Mouse (Mus musculus): ENCODE data around the gene Lcp2. TPM values are rescaled to one million over a fixed set of nuclear protein-coding genes. Genes with fewer than 3 reads are reported as not detected.
"Not testable (repeated sequence)": the region's sequence is repeated elsewhere in the genome, so short reads cannot be mapped to it uniquely, and the experiment has no call there.

The Lcp2 gene
- polyA plus RNA-seq, 1 experiment = 2.2 TPM

DNA sequence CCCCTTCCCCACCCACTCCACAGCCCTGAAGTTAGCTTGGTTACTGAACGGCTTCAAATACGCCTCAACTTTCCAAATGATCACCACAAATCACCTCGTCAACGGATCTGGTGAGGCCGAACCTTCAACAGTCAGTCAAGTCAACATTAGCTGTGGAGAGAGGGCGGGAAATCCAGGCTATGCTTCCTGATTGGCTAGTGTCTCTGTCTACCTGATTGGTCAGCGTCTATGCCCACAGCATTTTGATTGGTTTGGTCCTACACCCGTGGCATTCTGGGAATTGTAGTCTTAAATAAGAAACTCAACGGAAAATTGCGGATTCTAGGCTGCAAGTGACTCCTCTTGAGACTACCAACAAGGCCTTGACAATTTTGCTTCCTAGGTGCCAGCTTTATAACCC is 51.7 kb downstream of the Lcp2 start, which contains the start of gene 4930469K13Rik:
Gene 4930469K13Rik, minus strand, starts transcription at position 133 of the 400 bp plus-strand sequence.
- Histone ChIP-seq H3K27ac (replicated peaks; ENCODE audit: low read depth, low read length) (no peak within 1 kb of the TSS), H3K4me3 (ENCODE audit: insufficient read depth, low read depth, low read length) (no peak within 1 kb of the TSS), H3K4me1 (ENCODE audit: control insufficient read depth, insufficient read depth, insufficient read length, low read length) (no peaks in the 10 kb centered on the region)

DNA sequence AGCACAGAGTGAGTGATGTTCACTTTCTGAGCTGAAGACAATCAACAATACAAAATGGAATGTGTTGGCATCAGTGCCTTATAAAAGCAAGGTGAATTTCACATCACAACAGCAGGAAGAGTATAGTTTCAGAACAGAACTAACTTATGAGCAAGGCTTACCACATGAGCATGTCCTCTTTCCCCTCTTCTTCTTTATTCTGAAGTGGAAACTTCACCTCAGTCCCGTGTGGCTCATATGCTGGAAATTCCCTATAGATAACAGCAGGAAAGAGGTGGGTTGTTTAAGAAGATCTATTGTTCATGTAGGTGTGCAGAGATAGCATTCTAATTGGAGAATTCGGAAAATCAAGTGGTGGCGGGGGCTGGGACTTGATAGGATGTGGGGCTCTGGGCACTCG is 55.1 kb downstream of the Lcp2 start:
- Histone ChIP-seq H3K4me1 (ENCODE audit: control insufficient read depth, insufficient read depth, insufficient read length, low read length) (no peaks in the 10 kb centered on the region), H3K27ac (replicated peaks; ENCODE audit: low read depth, low read length) (no peak overlapping the region), H3K4me3 (ENCODE audit: insufficient read depth, low read depth, low read length) (no peak overlapping the region)

DNA sequence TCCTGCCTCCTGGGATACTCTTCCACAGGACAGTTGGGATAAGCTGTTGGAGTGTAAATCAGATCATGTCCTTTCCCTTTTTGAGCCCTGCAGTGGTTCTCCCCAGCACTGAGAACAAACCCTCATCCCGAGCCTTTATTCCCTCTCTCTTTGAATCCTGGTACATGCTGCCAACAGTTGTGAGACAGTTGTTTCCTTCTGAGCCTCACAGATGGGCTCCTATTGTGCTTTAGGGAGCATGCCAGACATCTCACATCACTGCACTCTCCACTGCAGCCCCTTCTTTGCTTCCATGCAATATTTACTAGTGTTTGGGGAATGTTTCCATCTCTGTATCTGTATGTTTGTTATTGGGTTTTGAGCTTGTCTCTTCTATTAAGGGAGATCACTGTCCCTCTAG is 58.2 kb downstream of the Lcp2 start:
- Histone ChIP-seq H3K4me3 (ENCODE audit: insufficient read depth, low read depth, low read length) (no peak overlapping the region), H3K4me1 (ENCODE audit: control insufficient read depth, insufficient read depth, insufficient read length, low read length) (no peaks in the 10 kb centered on the region), H3K27ac (replicated peaks; ENCODE audit: low read depth, low read length) (no peak overlapping the region)

DNA sequence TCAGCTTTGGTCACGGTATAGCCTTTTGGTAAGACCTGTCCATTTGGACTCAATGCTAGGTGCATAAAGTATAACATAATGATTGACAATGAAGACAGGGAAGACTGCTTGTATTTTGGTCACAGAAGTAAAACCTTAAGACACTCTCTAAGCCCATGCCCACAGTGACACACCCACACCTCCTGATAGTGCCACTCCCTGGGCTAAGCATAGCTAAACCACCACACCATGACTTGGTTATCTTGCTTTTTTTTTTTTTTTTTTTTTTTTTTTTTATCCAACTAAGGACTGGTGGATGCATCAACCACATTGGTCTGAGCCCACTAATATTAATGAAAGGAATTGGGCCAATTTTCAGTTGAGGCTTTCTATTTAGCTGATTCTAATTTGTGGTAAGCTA is 62.5 kb downstream of the Lcp2 start:
- Histone ChIP-seq H3K4me3 (ENCODE audit: insufficient read depth, low read depth, low read length) (no peak overlapping the region), H3K4me1 (ENCODE audit: control insufficient read depth, insufficient read depth, insufficient read length, low read length) (no peaks in the 10 kb centered on the region), H3K27ac (replicated peaks; ENCODE audit: low read depth, low read length) (no peak overlapping the region)

DNA sequence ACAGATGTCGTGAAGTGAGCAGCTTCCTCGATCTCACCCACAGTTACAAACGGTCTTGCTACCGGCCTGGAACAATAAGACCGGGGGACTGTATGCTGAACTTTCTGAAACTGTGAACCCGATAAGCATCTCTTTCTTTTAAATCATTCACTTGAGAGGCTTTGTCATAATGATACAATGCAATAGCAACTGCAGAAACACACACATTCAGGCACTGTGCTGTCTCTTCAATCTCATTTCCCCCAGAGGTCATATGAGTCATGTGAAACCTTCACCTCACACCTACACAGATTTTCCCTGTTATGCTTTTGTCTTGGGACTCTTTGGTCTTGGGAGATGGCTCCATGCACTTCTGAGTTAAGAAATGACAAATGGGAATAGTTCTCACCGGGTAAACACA is 65.2 kb downstream of the Lcp2 start:
- Histone ChIP-seq H3K4me3 (ENCODE audit: insufficient read depth, low read depth, low read length) (no peak overlapping the region), H3K27ac (replicated peaks; ENCODE audit: low read depth, low read length) (no peak overlapping the region), H3K4me1 (ENCODE audit: control insufficient read depth, insufficient read depth, insufficient read length, low read length) (no peaks in the 10 kb centered on the region)

DNA sequence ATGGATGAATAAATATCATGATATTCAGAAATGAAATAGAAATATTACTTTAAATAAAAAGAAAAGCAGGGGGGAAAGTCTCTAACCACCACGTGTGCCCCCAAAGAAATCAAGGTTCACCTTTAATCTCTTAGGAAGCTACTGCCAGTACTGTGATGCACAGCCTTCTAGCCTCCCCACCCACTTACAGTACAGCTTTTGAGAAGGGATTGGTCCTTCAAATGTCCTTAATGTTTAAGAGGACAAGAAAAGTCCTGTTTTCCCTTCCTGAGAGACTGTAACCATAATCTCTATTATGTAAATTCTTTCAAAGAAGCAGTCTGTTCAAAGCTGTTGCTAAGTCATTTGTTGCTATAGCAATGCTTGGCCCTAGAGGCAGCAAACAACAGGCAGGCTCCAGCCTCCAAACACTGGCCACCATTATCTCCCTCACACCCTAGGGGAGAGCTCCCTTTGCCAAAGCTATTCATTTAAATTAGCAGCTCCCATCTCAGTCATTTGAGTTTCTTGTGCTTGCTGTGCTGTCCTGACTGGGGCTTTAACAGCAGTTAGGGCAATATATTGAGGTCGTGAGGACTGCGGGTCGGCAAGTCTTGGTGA is 66.2 kb downstream of the Lcp2 start:
- H3K27ac ChIP-seq (replicated peaks; ENCODE audit: low read depth, low read length) = no peak overlapping the region
- H3K4me3 ChIP-seq (ENCODE audit: insufficient read depth, low read depth, low read length) = no peak overlapping the region
- no peaks in the 10 kb centered on the region for H3K4me1 ChIP-seq (ENCODE audit: control insufficient read depth, insufficient read depth, insufficient read length, low read length)

DNA sequence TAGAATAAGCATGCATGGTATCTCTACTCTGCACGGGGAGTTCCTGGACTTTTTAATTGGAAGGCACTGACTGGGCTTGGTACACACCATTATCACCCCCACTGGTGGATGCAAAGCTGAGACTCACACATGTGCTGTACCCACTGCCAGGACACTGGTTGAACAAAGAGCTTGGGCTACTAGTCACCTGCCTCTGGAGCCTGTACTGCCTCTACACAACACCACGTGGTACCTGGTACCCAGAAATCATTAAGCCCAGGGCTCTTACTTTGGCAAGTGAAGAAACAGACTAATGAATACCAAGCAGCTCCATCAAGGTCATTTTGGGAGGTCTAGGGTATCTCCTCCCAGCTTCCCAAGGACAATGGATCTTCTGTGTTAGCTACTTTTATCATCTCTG is 67.0 kb downstream of the Lcp2 start:
- peaks cover 3% of the 10 kb centered on the region; the same call in 1 of the 2 replicates for H3K4me1 ChIP-seq (ENCODE audit: control insufficient read depth, insufficient read depth, insufficient read length, low read length)
- no peak overlapping the region for H3K4me3 ChIP-seq (ENCODE audit: insufficient read depth, low read depth, low read length)
- H3K27ac ChIP-seq (replicated peaks; ENCODE audit: low read depth, low read length) = no peak overlapping the region

DNA sequence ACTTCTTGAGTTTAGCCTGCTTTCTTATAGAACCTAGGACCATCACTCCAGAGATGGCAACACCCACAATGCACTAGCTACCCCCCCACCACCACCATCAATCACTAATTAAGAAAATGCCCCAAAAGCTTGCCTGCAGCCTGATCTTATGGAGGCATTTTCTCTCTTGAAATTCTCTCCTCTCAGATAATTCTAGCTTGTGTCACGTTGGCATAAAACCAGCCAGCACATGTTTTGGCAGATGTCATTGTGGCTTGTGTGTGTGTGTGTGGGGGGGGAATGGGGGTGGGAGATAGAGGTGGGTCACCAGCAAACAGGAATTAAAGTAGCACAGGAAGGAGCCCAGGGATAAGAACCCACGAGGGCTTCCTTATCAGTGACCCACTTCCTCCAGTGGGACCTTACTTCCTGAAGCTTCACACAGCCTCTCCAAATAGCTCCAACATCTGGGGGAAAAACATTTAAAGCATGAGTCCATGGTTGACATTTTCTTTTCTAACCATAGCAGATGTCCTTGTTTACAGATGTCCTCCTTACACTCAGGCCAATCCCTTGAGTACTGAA is 69.9 kb downstream of the Lcp2 start:
- H3K4me1 ChIP-seq (ENCODE audit: control insufficient read depth, insufficient read depth, insufficient read length, low read length) = peaks cover 3% of the 10 kb centered on the region; the same call in 1 of the 2 replicates
- H3K27ac ChIP-seq (replicated peaks; ENCODE audit: low read depth, low read length) = no peak overlapping the region
- H3K4me3 ChIP-seq (ENCODE audit: insufficient read depth, low read depth, low read length) = no peak overlapping the region

DNA sequence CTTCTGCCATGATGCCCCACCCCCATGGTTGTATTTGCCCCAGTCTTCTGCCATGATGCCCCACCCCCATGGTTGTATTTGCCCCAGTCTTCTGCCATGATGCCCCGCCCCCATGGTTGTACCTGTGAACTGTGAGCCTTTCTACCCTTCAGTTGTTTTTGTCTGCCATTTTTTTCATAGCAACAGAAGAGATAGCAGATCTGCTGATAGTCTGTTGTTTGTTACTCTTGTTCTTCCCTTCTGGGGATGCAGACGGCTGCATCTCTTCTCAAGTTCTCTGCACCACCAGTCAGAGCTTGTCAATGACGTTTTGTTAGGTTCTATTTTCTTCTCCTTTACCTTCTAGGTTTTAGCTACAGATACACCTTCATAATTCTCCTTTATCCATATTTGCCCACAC is 70.9 kb downstream of the Lcp2 start:
- Histone ChIP-seq H3K4me1 (ENCODE audit: control insufficient read depth, insufficient read depth, insufficient read length, low read length) (peaks cover 3% of the 10 kb centered on the region; the same call in 1 of the 2 replicates), H3K27ac (replicated peaks; ENCODE audit: low read depth, low read length) (no peak overlapping the region), H3K4me3 (ENCODE audit: insufficient read depth, low read depth, low read length) (no peak overlapping the region)

DNA sequence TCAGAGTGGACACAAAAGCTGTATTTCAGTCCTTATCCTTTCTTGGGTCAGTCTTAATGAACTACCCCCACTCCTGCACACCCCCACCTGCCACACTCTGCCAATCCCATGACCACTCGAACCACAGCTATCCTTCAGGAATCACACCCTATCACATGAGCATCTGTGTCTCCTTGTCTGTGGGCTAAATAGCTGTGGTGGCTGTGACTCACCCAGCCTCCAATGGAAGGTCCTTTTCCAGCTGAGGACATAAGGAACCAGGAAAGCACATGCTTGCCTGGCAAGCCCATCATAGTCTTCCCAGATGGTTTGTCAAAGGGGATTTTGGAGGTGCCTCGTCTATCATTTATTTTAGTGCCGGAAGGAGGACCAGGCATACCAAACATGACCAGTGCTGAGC is 71.6 kb downstream of the Lcp2 start:
- peaks cover 3% of the 10 kb centered on the region; the same call in 1 of the 2 replicates for H3K4me1 ChIP-seq (ENCODE audit: control insufficient read depth, insufficient read depth, insufficient read length, low read length)
- no peak overlapping the region for H3K27ac ChIP-seq (replicated peaks; ENCODE audit: low read depth, low read length)
- no peak overlapping the region for H3K4me3 ChIP-seq (ENCODE audit: insufficient read depth, low read depth, low read length)

DNA sequence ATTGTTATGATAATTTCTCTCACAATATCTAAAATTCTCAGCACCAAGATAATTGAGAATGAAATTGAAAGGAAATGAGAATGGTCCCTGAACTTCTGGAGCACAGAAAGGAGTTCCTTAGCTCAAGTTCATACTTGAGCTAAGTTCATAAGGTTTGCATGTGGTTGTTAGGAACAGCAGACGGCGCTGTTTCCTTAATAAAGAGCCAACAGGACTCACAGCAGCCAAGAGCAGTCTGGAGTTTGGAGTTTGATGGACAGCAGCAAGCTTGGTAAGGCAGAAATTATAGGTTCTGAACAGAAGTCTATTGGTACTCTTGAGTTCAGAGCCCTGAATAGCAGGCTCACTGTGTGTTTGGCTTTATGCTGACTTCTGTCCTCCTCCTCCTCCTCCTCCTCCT is 76.4 kb downstream of the Lcp2 start:
- no peak overlapping the region for H3K27ac ChIP-seq (replicated peaks; ENCODE audit: low read depth, low read length)

DNA sequence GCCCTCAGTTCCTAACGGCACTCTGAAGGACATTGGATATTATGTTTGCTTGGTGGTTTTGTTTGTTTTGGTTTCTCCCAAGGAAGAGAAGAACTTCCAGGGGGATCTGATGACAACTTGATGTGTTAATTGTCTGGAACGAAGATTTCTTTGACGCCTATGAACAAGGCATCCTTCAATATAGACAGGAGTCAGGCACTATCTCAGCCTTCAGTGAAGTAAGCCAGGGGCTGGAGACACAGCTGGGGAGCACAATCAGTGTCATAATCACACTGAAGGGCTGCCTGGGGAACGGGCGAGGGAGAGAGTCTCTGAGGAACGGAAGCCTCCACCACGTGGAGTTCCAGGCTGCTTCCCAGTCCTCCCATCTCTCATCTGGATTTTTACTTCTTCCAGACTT is 78.1 kb downstream of the Lcp2 start:
- H3K27ac ChIP-seq (replicated peaks; ENCODE audit: low read depth, low read length) = no peak overlapping the region
- H3K4me1 ChIP-seq (ENCODE audit: control insufficient read depth, insufficient read depth, insufficient read length, low read length) = no peaks in the 10 kb centered on the region

More for the DNA sequence above, 76.4 kb downstream of the Lcp2 start:
- Histone ChIP-seq H3K4me3 (ENCODE audit: insufficient read depth, low read depth, low read length) (no peak overlapping the region), H3K4me1 (ENCODE audit: control insufficient read depth, insufficient read depth, insufficient read length, low read length) (peaks cover 3% of the 10 kb centered on the region; the same call in 1 of the 2 replicates)

DNA sequence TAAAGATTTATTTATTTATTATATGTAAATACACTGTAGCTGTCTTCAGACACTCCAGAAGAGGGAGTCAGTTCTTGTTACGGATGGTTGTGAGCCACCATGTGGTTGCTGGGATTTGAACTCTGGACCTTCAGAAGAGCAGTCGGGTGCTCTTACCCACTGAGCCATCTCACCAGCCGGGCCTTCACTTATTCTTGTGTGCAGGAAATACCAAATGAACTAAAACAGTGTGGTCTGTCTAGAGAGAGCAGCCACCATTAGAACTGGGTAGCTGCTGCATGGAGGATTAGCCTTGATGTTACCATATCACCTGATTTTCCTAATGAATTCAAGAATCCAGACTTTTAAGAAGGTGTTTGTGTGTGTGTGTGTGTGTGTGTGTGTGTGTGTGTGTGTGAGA is 79.0 kb downstream of the Lcp2 start:
- not testable (repeated sequence) for H3K4me3 ChIP-seq (ENCODE audit: insufficient read depth, low read depth, low read length); H3K27ac ChIP-seq (replicated peaks; ENCODE audit: low read depth, low read length); H3K4me1 ChIP-seq (ENCODE audit: control insufficient read depth, insufficient read depth, insufficient read length, low read length)

More for the DNA sequence above, 78.1 kb downstream of the Lcp2 start:
- no peak overlapping the region for H3K4me3 ChIP-seq (ENCODE audit: insufficient read depth, low read depth, low read length)

DNA sequence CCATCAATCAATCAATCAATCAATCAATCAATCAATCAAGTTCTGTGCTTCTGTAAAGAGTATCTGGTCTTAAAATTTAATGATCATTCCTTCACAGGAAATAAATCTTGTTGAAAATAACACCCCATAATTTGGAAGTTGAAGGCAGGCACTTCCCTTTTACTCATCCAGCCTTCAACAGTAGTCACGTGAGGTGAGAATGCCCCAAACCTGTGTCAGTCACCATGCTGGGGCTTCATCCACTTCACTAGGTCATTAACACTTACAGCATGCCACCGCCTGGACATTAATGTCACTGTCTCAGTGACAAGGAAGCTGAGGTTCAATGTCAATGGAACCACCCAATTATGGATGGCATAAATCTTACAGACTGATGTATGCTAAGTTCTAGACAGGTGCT is 81.7 kb downstream of the Lcp2 start:
- no peak overlapping the region for H3K4me3 ChIP-seq (ENCODE audit: insufficient read depth, low read depth, low read length)
- no peaks in the 10 kb centered on the region for H3K4me1 ChIP-seq (ENCODE audit: control insufficient read depth, insufficient read depth, insufficient read length, low read length)
- no peak overlapping the region for H3K27ac ChIP-seq (replicated peaks; ENCODE audit: low read depth, low read length)

DNA sequence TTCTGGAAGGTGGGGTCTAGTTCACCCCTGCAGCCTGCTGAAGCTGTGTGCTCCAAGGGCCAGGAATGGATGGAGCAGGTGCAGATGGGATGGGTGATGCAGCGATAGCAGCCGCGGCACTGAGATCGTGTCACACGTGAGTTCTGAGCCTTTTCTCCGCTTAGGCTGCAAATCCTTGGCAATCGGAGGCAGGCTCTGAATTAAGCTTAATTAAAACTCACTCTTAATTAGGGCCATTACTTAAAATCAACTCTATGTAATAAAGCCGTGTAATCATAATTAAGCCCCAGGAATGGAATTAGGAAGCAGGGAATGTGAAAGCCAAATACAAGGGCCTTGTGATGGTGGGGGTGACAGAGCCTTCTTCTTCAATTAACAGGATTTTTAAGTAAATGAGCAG is 92.6 kb downstream of the Lcp2 start:
- Histone ChIP-seq H3K4me1 (ENCODE audit: control insufficient read depth, insufficient read depth, insufficient read length, low read length) (no peaks in the 10 kb centered on the region), H3K4me3 (ENCODE audit: insufficient read depth, low read depth, low read length) (no peak overlapping the region), H3K27ac (replicated peaks; ENCODE audit: low read depth, low read length) (no peak overlapping the region)

Data from brown adipose tissue, adult 24 weeks (tissue).